Mouse (Mus musculus): ENCODE measurements around the gene Agap3.

DNA sequence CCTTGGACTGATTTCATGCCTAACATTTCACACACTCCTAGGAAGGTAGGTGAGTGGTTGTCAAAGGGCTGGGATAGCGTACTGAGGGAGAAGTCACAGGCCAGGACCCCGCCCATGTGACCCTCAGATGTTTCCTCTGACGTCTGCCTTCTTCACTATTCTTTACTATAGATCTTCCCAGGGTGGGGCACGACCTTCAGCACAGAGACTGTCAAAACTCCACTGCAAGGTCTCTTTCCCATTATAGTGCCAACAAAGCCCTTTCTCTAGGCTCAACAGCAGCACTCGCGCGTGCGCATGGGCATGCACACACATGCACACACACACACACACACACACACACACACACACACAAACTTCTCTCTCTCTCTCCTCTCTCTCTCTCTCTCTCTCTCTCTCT, 71.8 kb downstream of the Agap3 start:
- TF ChIP-seq POLR2A (IDR thresholded peaks at IDR 0.05; ENCODE audit: insufficient read depth, low read length) (no peak), EP300 (IDR thresholded peaks at IDR 0.05; ENCODE audit: insufficient read depth, low read depth, low read length) (no peak), CTCF (IDR thresholded peaks at IDR 0.05; ENCODE audit: low read depth, low read length) (no peak)
